Mouse (Mus musculus): ENCODE measurements around the gene Mical2. TPM values are rescaled to one million over a fixed set of nuclear protein-coding genes. Genes with fewer than 3 reads are reported as not detected.

The Mical2 gene
- polyA plus RNA-seq, 1 experiment from 2014 or later, result 15.3 TPM

DNA sequence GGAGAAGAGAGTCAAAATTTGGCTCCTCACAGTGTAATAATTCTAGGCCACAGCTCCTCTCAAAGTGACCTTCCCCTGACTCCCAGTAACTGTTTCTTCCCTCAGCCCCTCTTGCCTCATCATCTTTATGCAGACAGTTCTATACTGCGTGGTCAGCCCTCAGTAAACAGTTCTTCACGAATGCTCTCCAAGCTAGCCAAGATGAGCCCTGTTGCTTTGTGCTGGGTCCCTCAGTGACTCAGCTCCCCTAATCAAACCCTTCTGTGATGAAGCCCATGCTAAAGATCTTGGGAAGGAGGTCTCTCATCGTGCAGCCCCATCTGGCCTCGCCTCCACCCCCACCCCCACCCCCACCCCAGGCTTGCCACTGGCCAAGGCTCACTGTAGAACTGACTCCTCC lies 24.9 kb upstream of the Mical2 start:
- no peak overlapping the region for H3K27ac ChIP-seq (ENCODE audit: low read depth)

DNA sequence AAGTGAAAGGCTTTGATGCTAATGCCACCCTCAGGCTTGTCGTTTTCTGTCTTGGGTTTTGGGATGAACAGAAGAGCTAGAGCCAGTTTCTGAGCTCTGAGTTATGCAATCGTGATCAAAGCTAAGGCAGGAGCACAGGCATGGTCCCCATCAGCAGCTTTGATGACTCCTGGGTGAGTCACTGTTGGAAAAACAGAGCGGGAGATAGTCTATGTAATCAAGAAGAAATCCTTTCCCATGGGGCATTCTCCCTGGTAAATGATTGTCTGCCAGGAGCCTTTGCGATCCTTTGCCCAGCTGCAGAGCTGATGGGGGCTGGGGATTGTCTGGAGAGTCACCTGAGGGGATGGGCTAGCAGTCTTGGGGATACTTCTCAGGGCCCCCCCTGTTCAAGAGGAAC lies 23.5 kb upstream of the Mical2 start:
- H3K4me1 ChIP-seq (ENCODE audit: insufficient read depth), result no peaks in the 10 kb centered on the region
- H3K4me2 ChIP-seq, result no peak overlapping the region
- WGBS, result 39% methylated on average over 4 of the region's 4 CpGs
- no peaks in the 10 kb centered on the region for H3K9me3 ChIP-seq (ENCODE audit: low read depth, low read length)
- DNase-seq (no peak), ATAC-seq (ENCODE audit: insufficient read depth) (no peak)
- no peaks in the 10 kb centered on the region for H3K27me3 ChIP-seq (ENCODE audit: insufficient read depth, low read length)
- H3K27ac ChIP-seq (ENCODE audit: low read depth), result no peak overlapping the region
- no peak for TF ChIP-seq CTCF (IDR thresholded peaks at IDR 0.05; ENCODE audit: low read depth)
- no peaks in the 10 kb centered on the region for H3K36me3 ChIP-seq (ENCODE audit: insufficient read depth)
- H3K4me3 ChIP-seq (ENCODE audit: low read depth, low read length), result no peak overlapping the region
- no peak overlapping the region for H3K9ac ChIP-seq

More for the DNA sequence above, 24.9 kb upstream of the Mical2 start:
- ATAC-seq (ENCODE audit: insufficient read depth) (no peak; the same call in 1 of the 2 replicates), DNase-seq (no peak)
- whole genome bisulfite sequencing, result 48% methylated on average over 4 of the region's 4 CpGs
- Histone ChIP-seq H3K27me3 (ENCODE audit: insufficient read depth, low read length) (no peaks in the 10 kb centered on the region), H3K9me3 (ENCODE audit: low read depth, low read length) (no peaks in the 10 kb centered on the region), H3K4me1 (ENCODE audit: insufficient read depth) (no peaks in the 10 kb centered on the region), H3K4me3 (ENCODE audit: low read depth, low read length) (no peak overlapping the region), H3K4me2 (no peak overlapping the region), H3K9ac (no peak overlapping the region), H3K36me3 (ENCODE audit: insufficient read depth) (no peaks in the 10 kb centered on the region)
- TF ChIP-seq CTCF (IDR thresholded peaks at IDR 0.05; ENCODE audit: low read depth), result no peak

DNA sequence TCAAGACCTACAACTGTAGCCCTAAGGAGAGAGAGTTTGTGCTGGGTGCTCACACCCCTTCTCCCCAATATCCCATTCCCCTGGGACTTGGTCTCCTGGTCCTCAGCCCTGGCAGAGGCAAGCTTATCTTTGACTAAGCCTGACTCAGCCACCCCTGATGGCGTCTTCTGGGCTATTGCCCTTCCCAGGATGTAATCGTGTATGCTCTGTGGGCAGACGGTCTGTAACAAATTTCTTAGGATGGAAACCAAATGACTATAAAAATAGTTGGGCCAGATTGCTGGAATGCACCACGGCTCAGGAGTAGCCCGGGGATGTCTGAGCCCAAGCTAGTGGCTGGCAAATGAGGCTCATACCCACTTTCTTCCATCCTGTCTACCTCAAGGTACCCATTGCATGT lies 22.8 kb upstream of the Mical2 start:
- Histone ChIP-seq H3K9me3 (ENCODE audit: low read depth, low read length) (no peaks in the 10 kb centered on the region), H3K9ac (no peak overlapping the region), H3K36me3 (ENCODE audit: insufficient read depth) (no peaks in the 10 kb centered on the region), H3K4me2 (no peak overlapping the region), H3K27me3 (ENCODE audit: insufficient read depth, low read length) (no peaks in the 10 kb centered on the region), H3K4me3 (ENCODE audit: low read depth, low read length) (no peak overlapping the region), H3K27ac (ENCODE audit: low read depth) (no peak overlapping the region), H3K4me1 (ENCODE audit: insufficient read depth) (no peaks in the 10 kb centered on the region)
- DNase-seq (no peak), ATAC-seq (ENCODE audit: insufficient read depth) (no peak)
- 80% methylated on average over 5 of the region's 5 CpGs for WGBS
- TF ChIP-seq CTCF (IDR thresholded peaks at IDR 0.05; ENCODE audit: low read depth), result no peak

DNA sequence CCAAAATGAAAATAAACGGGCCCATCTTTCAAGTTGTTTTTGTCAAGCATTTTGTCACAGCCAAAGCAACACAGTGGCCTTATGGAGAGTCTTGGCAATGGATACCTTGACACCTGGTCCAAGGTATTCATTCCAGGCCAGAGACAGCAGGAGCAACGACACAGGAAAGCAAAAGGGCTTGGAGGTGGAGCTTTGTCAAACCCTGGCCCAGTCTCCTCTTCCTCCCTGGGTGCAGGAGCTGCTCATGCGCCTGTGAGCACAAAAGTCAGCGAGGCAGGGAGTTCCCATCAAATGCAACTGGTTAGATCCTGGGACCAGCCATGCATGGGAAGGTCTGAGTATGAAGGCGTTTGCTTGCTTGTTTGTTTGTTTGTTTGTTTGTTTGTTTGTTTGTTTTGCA lies 21.7 kb upstream of the Mical2 start:
- Histone ChIP-seq H3K9me3 (ENCODE audit: low read depth, low read length) (no peaks in the 10 kb centered on the region), H3K27me3 (ENCODE audit: insufficient read depth, low read length) (no peaks in the 10 kb centered on the region), H3K4me1 (ENCODE audit: insufficient read depth) (no peaks in the 10 kb centered on the region), H3K36me3 (ENCODE audit: insufficient read depth) (no peaks in the 10 kb centered on the region), H3K9ac (no peak overlapping the region), H3K4me3 (ENCODE audit: low read depth, low read length) (no peak overlapping the region), H3K4me2 (no peak overlapping the region), H3K27ac (ENCODE audit: low read depth) (0 out of 2 replicates have a peak overlapping the region, but pooled peaks have one; percentile 3)
- DNase-seq, result no peak
- no peak for TF ChIP-seq CTCF (IDR thresholded peaks at IDR 0.05; ENCODE audit: low read depth)
- no peak for ATAC-seq (ENCODE audit: insufficient read depth)
- 65% methylated on average over 5 of the region's 5 CpGs for WGBS

DNA sequence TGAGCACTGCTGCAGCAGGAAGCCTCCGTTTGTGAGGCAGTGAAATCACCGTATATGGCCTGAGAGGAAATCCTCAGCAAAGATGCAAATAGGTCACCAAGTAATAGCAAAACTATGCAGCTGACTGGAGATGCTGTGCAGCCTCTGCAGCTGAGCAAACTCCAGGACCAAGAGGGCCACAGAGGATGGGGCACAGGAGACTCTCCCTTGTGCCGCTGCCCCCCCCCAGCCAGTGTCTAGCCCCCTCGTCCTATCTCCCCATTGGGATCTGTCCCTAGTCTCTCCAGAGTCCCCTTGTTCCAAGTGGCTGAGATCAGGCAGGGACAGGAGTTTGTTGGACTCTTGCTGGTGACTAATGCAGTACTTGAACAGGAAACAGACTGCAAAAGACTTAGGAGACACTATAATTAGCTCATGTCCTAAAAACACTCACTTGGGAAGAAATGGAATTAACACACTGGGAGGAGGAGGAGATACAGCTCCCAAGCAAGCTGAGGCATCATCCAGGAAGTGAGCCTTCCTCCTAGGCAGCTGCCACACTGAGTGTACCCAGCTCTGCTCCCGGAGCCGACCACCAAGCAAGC lies 21.2 kb upstream of the Mical2 start:
- ATAC-seq (ENCODE audit: insufficient read depth) (no peak), DNase-seq (peak; percentile 46)
- Histone ChIP-seq H3K4me1 (ENCODE audit: insufficient read depth) (no peaks in the 10 kb centered on the region), H3K9me3 (ENCODE audit: low read depth, low read length) (no peaks in the 10 kb centered on the region), H3K9ac (no peak overlapping the region), H3K27me3 (ENCODE audit: insufficient read depth, low read length) (no peaks in the 10 kb centered on the region), H3K4me3 (ENCODE audit: low read depth, low read length) (no peak overlapping the region), H3K4me2 (no peak overlapping the region), H3K36me3 (ENCODE audit: insufficient read depth) (no peaks in the 10 kb centered on the region), H3K27ac (ENCODE audit: low read depth) (0 out of 2 replicates have a peak overlapping the region, but pooled peaks have one; percentile 10)
- TF ChIP-seq CTCF (IDR thresholded peaks at IDR 0.05; ENCODE audit: low read depth), result no peak
- 32% methylated on average over 6 of the region's 6 CpGs for WGBS

DNA sequence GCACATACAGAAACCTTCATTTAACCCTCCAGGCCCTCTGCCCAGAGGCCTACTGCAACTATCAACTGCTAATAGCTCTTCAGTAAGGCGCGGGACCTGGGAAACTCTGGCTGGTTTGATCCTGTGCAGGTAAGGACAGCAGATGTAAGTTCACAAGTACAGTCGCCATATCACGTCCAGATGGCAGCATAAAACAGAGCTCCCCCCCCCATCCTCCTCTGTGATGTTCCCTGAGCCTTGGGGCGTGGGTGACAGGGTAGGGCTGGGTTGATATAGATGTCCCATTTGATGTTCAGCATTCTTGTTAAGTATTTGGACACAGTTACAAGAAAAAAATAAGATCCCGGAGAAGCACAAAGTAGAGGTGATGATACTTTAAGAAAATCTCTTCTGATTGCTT lies 20.1 kb upstream of the Mical2 start:
- WGBS, result 89% methylated on average over 6 of the region's 6 CpGs
- H3K4me3 ChIP-seq (ENCODE audit: low read depth, low read length), result no peak overlapping the region
- no peak overlapping the region for H3K4me2 ChIP-seq
- H3K27ac ChIP-seq (ENCODE audit: low read depth), result no peak overlapping the region
- no peaks in the 10 kb centered on the region for H3K36me3 ChIP-seq (ENCODE audit: insufficient read depth)
- H3K4me1 ChIP-seq (ENCODE audit: insufficient read depth), result no peaks in the 10 kb centered on the region
- no peaks in the 10 kb centered on the region for H3K27me3 ChIP-seq (ENCODE audit: insufficient read depth, low read length)
- no peak for DNase-seq
- H3K9me3 ChIP-seq (ENCODE audit: low read depth, low read length), result no peaks in the 10 kb centered on the region
- TF ChIP-seq CTCF (IDR thresholded peaks at IDR 0.05; ENCODE audit: low read depth), result no peak
- H3K9ac ChIP-seq, result no peak overlapping the region
- ATAC-seq (ENCODE audit: insufficient read depth), result no peak

DNA sequence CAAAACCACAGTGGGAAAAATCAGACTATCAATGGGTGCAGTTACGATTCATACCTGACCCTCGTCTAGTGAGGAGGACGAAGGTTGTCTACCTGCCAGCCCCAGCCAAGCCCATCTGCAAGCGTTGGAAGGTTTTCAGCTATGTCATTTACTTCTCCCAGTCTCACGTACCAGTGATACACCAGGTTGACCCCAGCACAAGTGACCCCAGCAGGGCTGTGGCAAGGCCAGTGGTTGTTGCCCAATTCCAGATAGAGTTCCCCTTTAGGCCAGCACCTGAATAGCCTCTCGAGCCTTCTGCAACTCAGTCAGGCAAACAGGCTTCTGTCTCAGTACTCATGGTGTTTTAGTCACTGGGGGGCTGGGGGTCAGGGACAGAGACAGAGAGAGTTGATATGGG lies 17.9 kb upstream of the Mical2 start:
- Histone ChIP-seq H3K4me3 (ENCODE audit: low read depth, low read length) (no peak overlapping the region), H3K27ac (ENCODE audit: low read depth) (no peak overlapping the region), H3K9me3 (ENCODE audit: low read depth, low read length) (no peaks in the 10 kb centered on the region), H3K4me1 (ENCODE audit: insufficient read depth) (no peaks in the 10 kb centered on the region), H3K27me3 (ENCODE audit: insufficient read depth, low read length) (no peaks in the 10 kb centered on the region), H3K4me2 (no peak overlapping the region), H3K36me3 (ENCODE audit: insufficient read depth) (no peaks in the 10 kb centered on the region), H3K9ac (no peak overlapping the region)
- no peak for ATAC-seq (ENCODE audit: insufficient read depth)
- TF ChIP-seq CTCF (IDR thresholded peaks at IDR 0.05; ENCODE audit: low read depth), result no peak
- DNase-seq, result no peak
- WGBS, result 83% methylated on average over 6 of the region's 6 CpGs

All from lung, embryonic 14.5 days (tissue).